Mouse (Mus musculus): ENCODE results near the gene Olfr620. TPM values are rescaled to one million over a fixed set of nuclear protein-coding genes. Genes with fewer than 3 reads are reported as not detected.

Olfr620 gene
- not detected in 2 replicates for polyA plus RNA-seq (2015; fragmentation: Nextera tagmentation; extraction: Ambion mirVana)

DNA sequence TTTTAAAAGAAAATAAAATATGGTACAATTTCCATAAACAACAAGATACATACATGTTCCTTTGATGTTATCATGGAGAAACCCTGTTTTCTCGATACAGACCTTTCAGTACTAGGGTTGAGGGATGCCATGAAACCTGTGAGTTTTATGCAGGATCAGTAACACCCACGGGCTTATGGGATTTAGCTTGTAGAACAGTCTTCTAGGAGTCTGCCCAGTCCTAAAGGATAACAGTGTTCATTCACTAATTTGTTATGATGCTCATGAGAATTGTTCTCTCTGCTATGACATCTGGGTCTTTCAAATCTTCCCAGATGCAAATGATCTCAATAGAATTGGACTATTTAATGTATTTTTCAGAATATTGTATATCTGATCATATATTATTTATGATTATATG lies at the start of gene Olfr620:
Gene Olfr620 (minus strand): TSS at position 101 of the 400 bp plus-strand sequence.
- Histone ChIP-seq H3K27me3 (no peaks in the 10 kb centered on the region), H3K4me3 (no peak within 1 kb of the TSS), H3K27ac (no peak within 1 kb of the TSS), H3K4me1 (no peaks in the 10 kb centered on the region), H3K9me3 (no peaks in the 10 kb centered on the region), H3K9ac (no peak within 1 kb of the TSS), H3K36me3 (no peaks in the 10 kb centered on the region), H3K4me2 (no peak within 1 kb of the TSS)
- ATAC-seq (ENCODE audit: insufficient number of reproducible peaks, low FRiP score, low TSS enrichment, low read depth): no peak
- WGBS: 66% methylated on average over 2 of the region's 2 CpGs

DNA sequence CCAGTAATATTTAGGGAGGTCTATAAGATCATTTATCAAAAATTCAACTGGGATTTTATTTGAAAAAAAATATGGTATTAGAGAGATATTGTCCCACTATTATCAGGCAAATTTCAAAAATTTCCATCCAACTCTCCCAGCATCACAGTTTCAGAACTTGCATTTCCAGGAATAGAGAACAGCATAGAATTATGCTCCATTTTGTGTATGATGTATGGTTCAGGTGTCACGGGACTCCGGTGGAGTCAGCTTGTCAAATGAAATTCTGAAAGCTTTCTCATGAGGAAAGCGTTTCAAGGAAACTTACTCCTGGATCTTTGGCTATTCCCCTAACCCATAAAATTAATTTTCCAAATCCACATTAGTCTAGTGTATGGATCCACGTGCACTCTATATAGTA lies 31.7 kb upstream of the Olfr620 start:
- Histone ChIP-seq H3K36me3 (no peaks in the 10 kb centered on the region), H3K27ac (no peak overlapping the region), H3K9ac (no peak overlapping the region), H3K4me3 (no peak overlapping the region), H3K4me2 (no peak overlapping the region), H3K9me3 (no peaks in the 10 kb centered on the region), H3K4me1 (no peaks in the 10 kb centered on the region), H3K27me3 (no peaks in the 10 kb centered on the region)
- 76% methylated on average over 4 of the region's 4 CpGs for WGBS
- no peak for ATAC-seq (ENCODE audit: insufficient number of reproducible peaks, low FRiP score, low TSS enrichment, low read depth)

DNA sequence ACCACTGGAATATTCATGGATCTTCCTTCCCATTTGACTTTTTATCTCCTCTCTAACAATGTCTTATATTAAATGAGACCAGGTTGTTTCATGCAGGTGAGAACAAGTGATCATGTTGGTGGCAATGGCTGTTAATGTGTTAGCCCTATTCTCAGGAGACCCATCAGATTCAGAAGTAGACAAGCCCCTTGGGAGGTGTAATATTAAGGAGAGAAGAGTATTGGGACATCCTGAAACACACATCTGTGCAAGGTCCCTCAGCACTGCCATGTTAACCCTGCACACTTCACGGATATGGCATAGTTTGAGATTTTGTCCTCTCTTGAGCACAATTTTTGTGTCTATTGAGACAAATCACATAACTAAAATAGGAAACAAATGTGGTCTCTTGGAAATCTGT lies 30.3 kb upstream of the Olfr620 start, which contains the start of gene Olfr622:
Gene Olfr622 (minus strand): TSS at position 101 of the 400 bp plus-strand sequence.
- Histone ChIP-seq H3K4me1 (no peaks in the 10 kb centered on the region), H3K9ac (no peak within 1 kb of the TSS), H3K27me3 (no peaks in the 10 kb centered on the region), H3K27ac (no peak within 1 kb of the TSS), H3K9me3 (no peaks in the 10 kb centered on the region), H3K36me3 (no peaks in the 10 kb centered on the region), H3K4me2 (no peak within 1 kb of the TSS), H3K4me3 (no peak within 1 kb of the TSS)
- 74% methylated on average over 1 of the region's 1 CpGs for WGBS
- ATAC-seq (ENCODE audit: insufficient number of reproducible peaks, low FRiP score, low TSS enrichment, low read depth): no peak

DNA sequence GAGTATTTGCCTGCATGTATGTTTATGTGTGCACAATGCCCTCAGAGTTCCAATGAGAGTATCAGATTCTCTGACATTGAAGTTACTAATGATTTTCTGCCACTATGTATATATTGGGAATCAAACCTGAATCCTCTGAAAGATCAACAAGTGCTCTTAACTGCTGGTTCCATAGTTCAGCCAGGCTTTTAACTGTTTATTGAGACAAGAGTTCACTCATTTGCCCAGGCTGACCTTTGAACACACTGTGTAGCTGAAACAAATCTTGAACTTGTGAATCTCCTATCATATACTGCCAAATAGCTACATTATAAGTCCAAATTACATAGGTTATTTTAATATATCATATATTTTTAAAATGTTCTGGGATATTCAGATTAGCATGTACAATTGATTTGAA lies 24.5 kb upstream of the Olfr620 start:
- no peak overlapping the region for H3K4me2 ChIP-seq
- no peaks in the 10 kb centered on the region for H3K27me3 ChIP-seq
- no peak overlapping the region for H3K4me3 ChIP-seq

DNA sequence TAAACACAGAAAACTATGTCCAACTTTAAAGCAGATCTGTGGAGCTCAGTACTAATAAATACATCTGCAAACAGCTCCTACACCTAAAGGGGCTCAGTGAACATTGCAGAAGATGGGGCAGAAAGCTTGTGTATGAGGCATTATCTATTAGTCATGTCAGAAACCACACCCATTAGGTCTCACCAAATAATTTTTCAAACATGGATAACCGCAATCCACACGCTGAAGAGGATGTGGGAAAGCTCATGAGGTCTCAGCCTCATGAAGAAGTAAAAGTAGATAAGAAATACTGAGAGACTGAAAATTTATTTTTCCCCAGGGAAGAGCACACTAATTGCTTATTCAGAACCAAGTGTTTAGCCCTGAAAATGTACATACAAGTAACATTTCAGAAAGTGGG lies 4.9 kb downstream of the Olfr620 start:
- ATAC-seq (ENCODE audit: insufficient number of reproducible peaks, low FRiP score, low TSS enrichment, low read depth): no peak
- Histone ChIP-seq H3K4me3 (no peak overlapping the region), H3K36me3 (no peaks in the 10 kb centered on the region), H3K27me3 (no peaks in the 10 kb centered on the region), H3K4me2 (no peak overlapping the region), H3K27ac (no peak overlapping the region), H3K9me3 (no peaks in the 10 kb centered on the region), H3K4me1 (no peaks in the 10 kb centered on the region), H3K9ac (no peak overlapping the region)
- WGBS: 76% methylated on average over 2 of the region's 2 CpGs

More for the DNA sequence above, 24.5 kb upstream of the Olfr620 start:
- H3K27ac ChIP-seq: no peak overlapping the region
- no peak for ATAC-seq (ENCODE audit: insufficient number of reproducible peaks, low FRiP score, low TSS enrichment, low read depth)
- no peaks in the 10 kb centered on the region for H3K4me1 ChIP-seq
- H3K9me3 ChIP-seq: no peaks in the 10 kb centered on the region
- H3K9ac ChIP-seq: no peak overlapping the region
- no peaks in the 10 kb centered on the region for H3K36me3 ChIP-seq

DNA sequence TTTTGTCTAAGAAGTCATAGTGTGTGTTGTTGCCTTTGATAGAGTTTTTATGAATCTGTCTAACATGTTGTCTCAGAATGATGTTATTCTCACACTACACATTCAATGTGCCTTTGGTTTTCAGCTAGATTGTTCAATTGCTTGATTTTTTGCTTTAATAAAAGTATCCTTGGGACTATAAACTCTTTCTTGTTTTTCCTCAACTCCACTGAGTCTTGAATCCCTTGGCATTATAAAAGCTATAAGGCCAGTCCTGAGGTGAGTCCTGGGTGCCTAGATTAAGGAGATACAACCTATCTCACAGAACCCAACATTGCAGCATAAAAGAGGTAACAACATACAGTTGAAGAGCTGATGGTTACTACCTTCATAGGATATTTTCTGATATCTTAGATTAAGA lies 12.1 kb downstream of the Olfr620 start, which contains the start of gene Olfr619:
Gene Olfr619 (plus strand): TSS at position 301 of the 400 bp plus-strand sequence.
- Histone ChIP-seq H3K27me3 (no peaks in the 10 kb centered on the region), H3K9me3 (no peaks in the 10 kb centered on the region), H3K27ac (no peak within 1 kb of the TSS), H3K4me3 (no peak within 1 kb of the TSS), H3K9ac (no peak within 1 kb of the TSS), H3K4me1 (no peaks in the 10 kb centered on the region), H3K4me2 (no peak within 1 kb of the TSS), H3K36me3 (no peaks in the 10 kb centered on the region)
- no peak for ATAC-seq (ENCODE audit: insufficient number of reproducible peaks, low FRiP score, low TSS enrichment, low read depth)

DNA sequence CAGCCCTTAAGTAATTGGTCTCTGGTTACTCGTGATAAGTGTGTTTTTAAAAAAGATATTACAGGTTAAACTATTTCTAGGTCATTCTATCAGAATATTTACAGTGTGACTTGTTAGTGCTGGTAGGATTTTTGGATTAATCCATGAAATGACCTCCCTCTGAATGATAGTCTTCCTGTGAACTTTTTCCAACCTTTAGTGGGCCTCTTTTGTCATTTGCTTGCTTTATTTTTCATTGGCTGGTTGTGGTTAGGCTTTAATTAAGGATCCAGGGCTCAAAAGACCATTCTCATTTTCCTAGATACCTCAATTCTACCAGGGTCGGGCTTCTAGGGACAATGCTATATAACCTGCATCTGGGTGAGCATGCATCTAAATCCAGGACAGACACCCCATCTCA lies 22.5 kb downstream of the Olfr620 start, which contains the start of gene Olfr618:
Gene Olfr618 (plus strand): TSS at position 301 of the 400 bp plus-strand sequence.
- ATAC-seq (ENCODE audit: insufficient number of reproducible peaks, low FRiP score, low TSS enrichment, low read depth): no peak
- H3K9ac ChIP-seq: no peak within 1 kb of the TSS
- no peak within 1 kb of the TSS for H3K4me2 ChIP-seq
- no peaks in the 10 kb centered on the region for H3K27me3 ChIP-seq
- no peak within 1 kb of the TSS for H3K4me3 ChIP-seq
- H3K9me3 ChIP-seq: no peaks in the 10 kb centered on the region
- H3K4me1 ChIP-seq: no peaks in the 10 kb centered on the region
- no peaks in the 10 kb centered on the region for H3K36me3 ChIP-seq
- WGBS: 55% methylated on average over 2 of the region's 2 CpGs
- H3K27ac ChIP-seq: no peak within 1 kb of the TSS

DNA sequence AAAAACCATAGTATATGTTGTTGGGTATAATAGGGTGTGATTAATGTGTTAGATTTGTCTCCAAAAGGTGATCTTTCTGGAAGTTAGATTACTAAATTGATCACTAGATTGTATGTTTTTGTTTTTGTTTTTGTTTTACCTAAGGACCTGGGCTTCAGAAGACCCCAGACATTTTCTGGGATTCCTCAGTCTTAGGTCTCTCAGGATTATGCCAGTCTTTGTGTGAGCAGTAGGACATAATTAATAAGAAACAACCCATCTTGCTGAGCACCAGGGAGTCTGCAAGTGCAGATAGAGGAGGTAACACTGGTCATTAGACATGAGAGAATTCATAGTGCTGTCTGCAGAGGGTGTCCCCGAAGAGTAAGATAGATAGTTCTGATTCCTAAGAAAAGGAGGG lies 39.6 kb downstream of the Olfr620 start, which contains the start of gene Olfr617:
Gene Olfr617 (plus strand): TSS at position 301 of the 400 bp plus-strand sequence.
- Histone ChIP-seq H3K4me2 (no peak within 1 kb of the TSS), H3K27me3 (no peaks in the 10 kb centered on the region), H3K4me1 (no peaks in the 10 kb centered on the region), H3K9me3 (no peaks in the 10 kb centered on the region), H3K4me3 (no peak within 1 kb of the TSS), H3K27ac (no peak within 1 kb of the TSS), H3K9ac (no peak within 1 kb of the TSS), H3K36me3 (no peaks in the 10 kb centered on the region)
- no peak for ATAC-seq (ENCODE audit: insufficient number of reproducible peaks, low FRiP score, low TSS enrichment, low read depth)
- 79% methylated on average over 1 of the region's 1 CpGs for WGBS

DNA sequence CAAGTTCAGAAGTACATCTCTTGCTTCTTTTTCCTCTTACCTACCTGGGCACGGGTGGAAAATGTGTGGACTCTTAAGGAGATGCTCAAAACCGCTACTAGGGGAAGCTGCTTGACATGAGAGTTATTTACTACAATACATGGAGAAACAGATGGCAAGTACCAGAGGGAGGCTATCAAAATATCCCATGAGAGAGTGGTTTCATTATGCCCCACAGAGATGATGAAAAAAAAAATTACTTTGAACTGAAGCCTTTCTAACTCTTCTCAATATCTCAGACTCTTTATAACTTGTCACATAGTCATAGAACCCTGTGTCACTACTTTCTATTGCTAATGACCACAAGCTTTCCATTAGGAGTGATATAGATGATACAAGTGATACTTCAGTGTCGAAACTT lies 43.3 kb downstream of the Olfr620 start, which contains the start of gene Olfr616:
Gene Olfr616 (minus strand): TSS at position 101 of the 400 bp plus-strand sequence.
- H3K27ac ChIP-seq: no peak within 1 kb of the TSS
- no peaks in the 10 kb centered on the region for H3K9me3 ChIP-seq
- H3K36me3 ChIP-seq: no peaks in the 10 kb centered on the region
- H3K27me3 ChIP-seq: no peaks in the 10 kb centered on the region
- WGBS: 77% methylated on average over 3 of the region's 3 CpGs
- ATAC-seq (ENCODE audit: insufficient number of reproducible peaks, low FRiP score, low TSS enrichment, low read depth): no peak
- no peak within 1 kb of the TSS for H3K4me3 ChIP-seq
- H3K9ac ChIP-seq: no peak within 1 kb of the TSS
- no peak within 1 kb of the TSS for H3K4me2 ChIP-seq
- no peaks in the 10 kb centered on the region for H3K4me1 ChIP-seq

DNA sequence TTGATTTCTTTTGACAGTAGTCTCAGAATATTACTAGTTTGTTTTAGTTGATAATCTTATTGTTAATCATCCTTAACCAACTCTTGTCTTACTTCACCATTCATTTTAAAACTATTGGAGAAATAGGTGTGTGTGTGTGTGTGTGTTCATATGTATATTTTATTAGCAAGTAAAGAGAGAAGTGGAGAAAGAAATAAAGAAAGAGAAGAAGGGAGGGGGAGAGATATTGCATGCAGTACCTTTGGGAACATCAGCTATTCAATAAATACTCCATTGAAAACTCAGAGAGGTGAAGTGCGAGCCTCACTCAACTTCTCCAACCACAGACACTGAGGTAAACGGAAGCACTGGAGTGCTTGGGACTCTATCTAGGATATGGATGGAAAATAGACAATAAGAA lies 56.6 kb downstream of the Olfr620 start, which contains the start of gene Olfr615:
Gene Olfr615 (plus strand): TSS at position 301 of the 400 bp plus-strand sequence.
- Histone ChIP-seq H3K9me3 (no peaks in the 10 kb centered on the region), H3K27ac (no peak within 1 kb of the TSS), H3K27me3 (no peaks in the 10 kb centered on the region), H3K9ac (no peak within 1 kb of the TSS), H3K4me2 (no peak within 1 kb of the TSS), H3K4me1 (no peaks in the 10 kb centered on the region), H3K36me3 (no peaks in the 10 kb centered on the region), H3K4me3 (no peak within 1 kb of the TSS)
- ATAC-seq (ENCODE audit: insufficient number of reproducible peaks, low FRiP score, low TSS enrichment, low read depth): no peak
- WGBS: 85% methylated on average over 2 of the region's 2 CpGs

Small RNA genes within 50 kb of the gene (microRNA-seq; reads per million reads assigned to microRNA genes)
- gene Gm26506: not detected

Other genes with a start within 250 kb of the Olfr620 start
- not detected in 2 replicates for gene Olfr601, start 249.9 kb downstream of the Olfr620 start, polyA plus RNA-seq (2015; fragmentation: Nextera tagmentation; extraction: Ambion mirVana)
- not detected in 2 replicates for gene Olfr603, start 226.4 kb downstream of the Olfr620 start, polyA plus RNA-seq (2015; fragmentation: Nextera tagmentation; extraction: Ambion mirVana)
- gene Usp17lc, start 197.5 kb downstream of the Olfr620 start, polyA plus RNA-seq (2015; fragmentation: Nextera tagmentation; extraction: Ambion mirVana): not detected in 2 replicates
- not detected in 2 replicates for gene Olfr605, start 167.1 kb downstream of the Olfr620 start, polyA plus RNA-seq (2015; fragmentation: Nextera tagmentation; extraction: Ambion mirVana)
- gene Olfr606, start 163.5 kb downstream of the Olfr620 start, polyA plus RNA-seq (2015; fragmentation: Nextera tagmentation; extraction: Ambion mirVana): not detected in 2 replicates
- not detected in 2 replicates for gene Olfr607, start 148.4 kb downstream of the Olfr620 start, polyA plus RNA-seq (2015; fragmentation: Nextera tagmentation; extraction: Ambion mirVana)
- gene Olfr608, start 142.7 kb downstream of the Olfr620 start, polyA plus RNA-seq (2015; fragmentation: Nextera tagmentation; extraction: Ambion mirVana): not detected in 2 replicates
- gene Olfr609, start 114.5 kb downstream of the Olfr620 start, polyA plus RNA-seq (2015; fragmentation: Nextera tagmentation; extraction: Ambion mirVana): not detected in 2 replicates
- gene Olfr610, start 100.4 kb downstream of the Olfr620 start, polyA plus RNA-seq (2015; fragmentation: Nextera tagmentation; extraction: Ambion mirVana): not detected in 2 replicates
- gene Olfr611, start 91.7 kb downstream of the Olfr620 start, polyA plus RNA-seq (2015; fragmentation: Nextera tagmentation; extraction: Ambion mirVana): not detected in 2 replicates
- not detected in 2 replicates for gene Olfr612, start 69.8 kb downstream of the Olfr620 start, polyA plus RNA-seq (2015; fragmentation: Nextera tagmentation; extraction: Ambion mirVana)
- not detected in 2 replicates for gene Olfr613, start 64.5 kb downstream of the Olfr620 start, polyA plus RNA-seq (2015; fragmentation: Nextera tagmentation; extraction: Ambion mirVana)
- gene Olfr615, start 56.5 kb downstream of the Olfr620 start, polyA plus RNA-seq (2015; fragmentation: Nextera tagmentation; extraction: Ambion mirVana): not detected in 2 replicates
- not detected in 2 replicates for gene Olfr616, start 43.4 kb downstream of the Olfr620 start, polyA plus RNA-seq (2015; fragmentation: Nextera tagmentation; extraction: Ambion mirVana)
- gene Olfr617, start 39.5 kb downstream of the Olfr620 start, polyA plus RNA-seq (2015; fragmentation: Nextera tagmentation; extraction: Ambion mirVana): not detected in 2 replicates
- 0.04 TPM in 1 of 2 replicates, not detected in the other for gene Olfr618, start 22.4 kb downstream of the Olfr620 start, polyA plus RNA-seq (2015; fragmentation: Nextera tagmentation; extraction: Ambion mirVana)
- gene Olfr619, start 12.0 kb downstream of the Olfr620 start, polyA plus RNA-seq (2015; fragmentation: Nextera tagmentation; extraction: Ambion mirVana): not detected in 2 replicates
- not detected in 2 replicates for gene Olfr622, start 30.2 kb upstream of the Olfr620 start, polyA plus RNA-seq (2015; fragmentation: Nextera tagmentation; extraction: Ambion mirVana)
- not detected in 2 replicates for gene Olfr623, start 51.2 kb upstream of the Olfr620 start, polyA plus RNA-seq (2015; fragmentation: Nextera tagmentation; extraction: Ambion mirVana)
- 0.02 and 0.03 TPM in 2 replicates for gene Olfr624, start 58.7 kb upstream of the Olfr620 start, polyA plus RNA-seq (2015; fragmentation: Nextera tagmentation; extraction: Ambion mirVana)
- not detected in 2 replicates for gene Olfr625-ps1, start 70.2 kb upstream of the Olfr620 start, polyA plus RNA-seq (2015; fragmentation: Nextera tagmentation; extraction: Ambion mirVana)
- not detected in 2 replicates for gene Olfr243, start 102.1 kb upstream of the Olfr620 start, polyA plus RNA-seq (2015; fragmentation: Nextera tagmentation; extraction: Ambion mirVana)
- gene Olfr628, start 117.8 kb upstream of the Olfr620 start, polyA plus RNA-seq (2015; fragmentation: Nextera tagmentation; extraction: Ambion mirVana): not detected in 2 replicates
- gene Olfr629, start 132.4 kb upstream of the Olfr620 start, polyA plus RNA-seq (2015; fragmentation: Nextera tagmentation; extraction: Ambion mirVana): not detected in 2 replicates
- gene Olfr630, start 144.8 kb upstream of the Olfr620 start, polyA plus RNA-seq (2015; fragmentation: Nextera tagmentation; extraction: Ambion mirVana): not detected in 2 replicates
- not detected in 2 replicates for gene Olfr69, start 159.1 kb upstream of the Olfr620 start, polyA plus RNA-seq (2015; fragmentation: Nextera tagmentation; extraction: Ambion mirVana)
- gene Olfr68, start 167.2 kb upstream of the Olfr620 start, polyA plus RNA-seq (2015; fragmentation: Nextera tagmentation; extraction: Ambion mirVana): not detected in 2 replicates
- gene Olfr67, start 179.3 kb upstream of the Olfr620 start, polyA plus RNA-seq (2015; fragmentation: Nextera tagmentation; extraction: Ambion mirVana): not detected in 2 replicates
- gene Hbb-bt, start 201.5 kb upstream of the Olfr620 start, polyA plus RNA-seq (2015; fragmentation: Nextera tagmentation; extraction: Ambion mirVana): 3,412 and 3,951 TPM in 2 replicates
- 10,346 and 10,923 TPM in 2 replicates for gene Hbb-bs, start 215.6 kb upstream of the Olfr620 start, polyA plus RNA-seq (2015; fragmentation: Nextera tagmentation; extraction: Ambion mirVana)
- not detected in 2 replicates for gene Hbb-bh2, start 228.0 kb upstream of the Olfr620 start, polyA plus RNA-seq (2015; fragmentation: Nextera tagmentation; extraction: Ambion mirVana)
- 3.2 and 5.3 TPM in 2 replicates for gene Hbb-bh1, start 230.6 kb upstream of the Olfr620 start, polyA plus RNA-seq (2015; fragmentation: Nextera tagmentation; extraction: Ambion mirVana)
- gene Hbb-y, start 240.7 kb upstream of the Olfr620 start, polyA plus RNA-seq (2015; fragmentation: Nextera tagmentation; extraction: Ambion mirVana): 236 and 533 TPM in 2 replicates

All from limb, embryonic 15.5 days (tissue).